Mouse (Mus musculus): ENCODE results near the gene Xlr4a.
"Not testable (repeated sequence)": the region's sequence is repeated elsewhere in the genome, so short reads cannot be mapped to it uniquely, and the experiment has no call there.

Xlr4a gene

GRCm38 (mm10) chrX:73082267-73083055, at the start of gene Xlr4a:
Xlr4a (minus strand) TSS chrX:73082478.
- not testable (repeated sequence) for DNase-seq (ENCODE audit: low spot score in 2 of 2)

- DNase-seq (ENCODE audit: low spot score in 2 of 2): not testable (repeated sequence)
These were observed 40.9 kb upstream of the Xlr4a start for GRCm38 (mm10) chrX:73122859-73123829.

GRCm38 (mm10) chrX:73116747-73117146, 34.5 kb upstream of the Xlr4a start, which contains the start of gene Gm14685:
Gm14685 (plus strand) TSS chrX:73117047.
- not testable (repeated sequence) for DNase-seq (ENCODE audit: low spot score in 2 of 2)

GRCm38 (mm10) chrX:73096941-73097508, 14.7 kb upstream of the Xlr4a start, which contains the start of gene Xlr3a:
Xlr3a (minus strand) TSS chrX:73097095.
- not testable (repeated sequence) for DNase-seq (ENCODE audit: low spot score in 2 of 2)

GRCm38 (mm10) chrX:73066765-73067312, 15.4 kb downstream of the Xlr4a start:
- not testable (repeated sequence) for DNase-seq (ENCODE audit: low spot score in 2 of 2)

- DNase-seq (ENCODE audit: low spot score in 2 of 2): no peak
These were observed 17.9 kb downstream of the Xlr4a start, which contains the start of gene Pnma3 for GRCm38 (mm10) chrX:73064415-73064793. Pnma3 (plus strand) TSS chrX:73064787.

- DNase-seq (ENCODE audit: low spot score in 2 of 2): no peak
These were observed 18.5 kb downstream of the Xlr4a start for GRCm38 (mm10) chrX:73063512-73064414.

GRCm38 (mm10) chrX:73062323-73062722, 20.0 kb downstream of the Xlr4a start:
- no peak for DNase-seq (ENCODE audit: low spot score in 2 of 2)

GRCm38 (mm10) chrX:73061528-73061927, 20.8 kb downstream of the Xlr4a start:
- no peak for DNase-seq (ENCODE audit: low spot score in 2 of 2)

GRCm38 (mm10) chrX:73053860-73054563, 28.3 kb downstream of the Xlr4a start:
- peak; percentile 93 to 94 for DNase-seq (ENCODE audit: low spot score in 2 of 2)

- DNase-seq (ENCODE audit: low spot score in 2 of 2): no peak
These were observed 42.6 kb downstream of the Xlr4a start for GRCm38 (mm10) chrX:73039666-73040065.

- no peak for DNase-seq (ENCODE audit: low spot score in 2 of 2)
These were observed 43.4 kb downstream of the Xlr4a start for GRCm38 (mm10) chrX:73038831-73039230.

- no peak for DNase-seq (ENCODE audit: low spot score in 2 of 2)
These were observed 45.3 kb downstream of the Xlr4a start, which contains the start of gene Pnma5 for GRCm38 (mm10) chrX:73037003-73037402. Pnma5 (minus strand) TSS chrX:73037103.
